Mouse (Mus musculus): ENCODE results near the gene Arhgdia. TPM values are rescaled to one million over a fixed set of nuclear protein-coding genes. Genes with fewer than 3 reads are reported as not detected.

Gene Arhgdia
- polyA plus RNA-seq, 1 experiment = 500 TPM

DNA sequence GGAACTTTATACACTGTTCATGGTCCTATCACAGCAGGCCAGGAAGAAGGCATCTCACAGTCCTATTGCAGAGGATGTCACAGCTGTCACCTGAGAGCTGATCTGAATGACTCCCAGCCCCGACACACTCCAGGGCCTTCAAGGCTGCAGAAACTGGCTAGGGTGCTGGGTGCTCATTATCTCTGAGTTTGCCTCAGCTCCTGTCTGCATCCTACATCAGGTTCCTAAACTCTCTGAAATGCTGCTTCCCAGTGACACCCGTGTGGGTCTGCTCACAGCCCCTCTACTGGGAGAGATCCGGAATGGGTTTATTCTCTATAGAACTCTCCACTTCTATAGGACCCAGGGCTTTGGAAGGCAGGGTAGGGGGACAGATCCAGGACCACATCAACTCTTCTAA is 33.2 kb downstream of the Arhgdia start:
- H3K4me1 ChIP-seq (ENCODE audit: control insufficient read depth, insufficient read depth, low read length) = peaks cover 3% of the 10 kb centered on the region; the same call in 1 of the 2 replicates
- no peak overlapping the region for H3K27ac ChIP-seq (ENCODE audit: insufficient read depth, low read length)
- no peak for TF ChIP-seq POLR2A (IDR thresholded peaks at IDR 0.05; ENCODE audit: low read depth, low read length)
- TF ChIP-seq CTCF (IDR thresholded peaks at IDR 0.05; ENCODE audit: borderline replicate concordance, insufficient read depth, low read length) = no peak

DNA sequence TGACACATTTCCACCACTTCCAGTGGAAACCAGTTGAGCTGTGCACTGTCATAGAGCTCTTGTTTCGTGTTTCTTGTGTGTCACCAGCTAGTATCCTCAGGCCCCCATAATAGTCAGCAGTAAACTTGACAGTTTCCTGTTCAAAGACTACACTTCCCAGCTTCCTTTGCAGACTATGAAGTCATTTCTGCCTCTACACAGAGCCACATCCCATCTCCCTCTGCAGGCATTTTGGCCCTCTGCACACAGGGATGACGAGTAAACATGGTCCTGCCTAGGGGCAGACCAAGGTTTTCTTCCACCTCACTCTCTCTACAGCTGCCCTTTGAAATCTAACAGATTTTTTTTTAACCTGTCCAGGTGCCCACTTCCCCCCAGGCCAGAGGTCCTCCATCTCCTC is 34.0 kb downstream of the Arhgdia start:
- no peak overlapping the region for H3K4me3 ChIP-seq (ENCODE audit: insufficient read depth, low read length)
- peaks cover 3% of the 10 kb centered on the region; the same call in 1 of the 2 replicates for H3K4me1 ChIP-seq (ENCODE audit: control insufficient read depth, insufficient read depth, low read length)
- TF ChIP-seq CTCF (IDR thresholded peaks at IDR 0.05; ENCODE audit: borderline replicate concordance, insufficient read depth, low read length) (no peak), POLR2A (IDR thresholded peaks at IDR 0.05; ENCODE audit: low read depth, low read length) (peak; percentile 46; the same call in 1 of the 2 replicates)
- no peak overlapping the region for H3K27ac ChIP-seq (ENCODE audit: insufficient read depth, low read length)

More for the DNA sequence above, 33.2 kb downstream of the Arhgdia start:
- H3K4me3 ChIP-seq (ENCODE audit: insufficient read depth, low read length) = peak overlapping the region; percentile 71; the same call in 1 of the 2 replicates

- Histone ChIP-seq H3K27ac (ENCODE audit: insufficient read depth, low read length) (no peak overlapping the region), H3K4me3 (ENCODE audit: insufficient read depth, low read length) (no peak overlapping the region), H3K4me1 (ENCODE audit: control insufficient read depth, insufficient read depth, low read length) (peaks cover 3% of the 10 kb centered on the region; the same call in 1 of the 2 replicates)
- TF ChIP-seq CTCF (IDR thresholded peaks at IDR 0.05; ENCODE audit: borderline replicate concordance, insufficient read depth, low read length) (no peak), POLR2A (IDR thresholded peaks at IDR 0.05; ENCODE audit: low read depth, low read length) (no peak)
Measured at GRCm38 (mm10) chr11:120545964-120546363, 35.5 kb downstream of the Arhgdia start.

DNA sequence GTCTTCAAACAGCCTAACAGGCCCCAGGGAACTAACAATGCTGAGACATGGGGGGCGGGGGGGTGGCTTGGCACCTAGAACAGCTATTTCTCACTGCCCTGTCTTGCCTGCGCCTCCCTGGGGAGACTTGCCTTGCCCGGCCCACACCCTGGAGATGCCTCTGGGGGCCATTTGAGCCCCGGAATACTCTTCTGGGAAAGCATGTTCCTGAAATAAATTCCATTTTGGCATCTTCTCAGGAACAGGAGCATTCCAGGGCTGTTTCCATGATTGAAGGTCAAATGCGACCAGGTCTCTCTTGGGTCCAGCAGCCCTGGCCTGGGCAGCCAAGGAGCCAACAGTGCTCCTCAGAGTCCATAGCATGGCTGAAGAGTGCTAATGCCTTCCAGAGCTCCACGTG is 39.0 kb downstream of the Arhgdia start:
- no peak for TF ChIP-seq POLR2A (IDR thresholded peaks at IDR 0.05; ENCODE audit: low read depth, low read length)
- TF ChIP-seq CTCF (IDR thresholded peaks at IDR 0.05; ENCODE audit: borderline replicate concordance, insufficient read depth, low read length) = no peak
- H3K4me3 ChIP-seq (ENCODE audit: insufficient read depth, low read length) = no peak overlapping the region
- no peak overlapping the region for H3K27ac ChIP-seq (ENCODE audit: insufficient read depth, low read length)
- no peaks in the 10 kb centered on the region for H3K4me1 ChIP-seq (ENCODE audit: control insufficient read depth, insufficient read depth, low read length)

GRCm38 (mm10) chr11:120541907-120542306 is 39.5 kb downstream of the Arhgdia start:
- H3K4me1 ChIP-seq (ENCODE audit: control insufficient read depth, insufficient read depth, low read length) = no peaks in the 10 kb centered on the region
- peak; percentile 62; the same call in 1 of the 2 replicates for TF ChIP-seq CTCF (IDR thresholded peaks at IDR 0.05; ENCODE audit: borderline replicate concordance, insufficient read depth, low read length)
- TF ChIP-seq POLR2A (IDR thresholded peaks at IDR 0.05; ENCODE audit: low read depth, low read length) = no peak
- H3K4me3 ChIP-seq (ENCODE audit: insufficient read depth, low read length) = no peak overlapping the region
- H3K27ac ChIP-seq (ENCODE audit: insufficient read depth, low read length) = no peak overlapping the region

DNA sequence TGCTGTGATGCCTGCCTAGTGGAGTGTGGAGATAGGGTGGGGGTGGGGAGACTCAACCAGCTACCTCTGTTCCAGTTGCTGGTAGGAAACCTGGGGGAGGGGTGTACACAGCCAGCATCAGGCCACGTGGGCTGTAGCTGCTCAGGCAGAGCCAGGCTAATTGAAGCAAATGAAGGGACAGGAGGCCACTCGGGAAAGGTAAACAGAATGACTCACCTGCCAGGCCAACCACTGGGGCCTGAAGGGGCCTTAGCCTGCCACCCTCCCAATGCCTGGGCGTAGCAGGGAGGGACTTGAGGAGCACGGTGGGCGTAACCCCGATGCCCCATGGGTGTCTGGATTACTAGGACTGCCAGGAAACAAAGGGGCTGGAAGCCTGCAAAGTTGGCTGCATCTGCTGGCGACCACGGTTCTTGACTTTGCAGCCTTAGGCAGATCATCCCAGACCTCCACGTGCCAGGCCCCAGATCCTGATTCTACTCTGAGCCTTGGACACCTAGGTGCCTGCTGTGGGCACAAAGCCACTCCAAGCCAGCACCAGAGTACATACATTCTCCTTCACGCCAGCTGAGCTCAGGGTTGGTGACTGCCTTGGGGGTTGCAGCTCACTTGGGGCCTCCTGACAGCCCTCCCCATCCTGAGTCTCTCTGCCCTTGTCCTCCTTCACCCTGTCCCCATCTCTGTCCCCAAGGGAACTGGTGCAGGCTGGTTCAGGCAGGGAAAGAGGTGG is 42.0 kb downstream of the Arhgdia start:
- Histone ChIP-seq H3K27ac (ENCODE audit: insufficient read depth, low read length) (no peak overlapping the region), H3K4me3 (ENCODE audit: insufficient read depth, low read length) (no peak overlapping the region), H3K4me1 (ENCODE audit: control insufficient read depth, insufficient read depth, low read length) (no peaks in the 10 kb centered on the region)
- TF ChIP-seq CTCF (IDR thresholded peaks at IDR 0.05; ENCODE audit: borderline replicate concordance, insufficient read depth, low read length) = no peak
- TF ChIP-seq POLR2A (IDR thresholded peaks at IDR 0.05; ENCODE audit: low read depth, low read length) = no peak

DNA sequence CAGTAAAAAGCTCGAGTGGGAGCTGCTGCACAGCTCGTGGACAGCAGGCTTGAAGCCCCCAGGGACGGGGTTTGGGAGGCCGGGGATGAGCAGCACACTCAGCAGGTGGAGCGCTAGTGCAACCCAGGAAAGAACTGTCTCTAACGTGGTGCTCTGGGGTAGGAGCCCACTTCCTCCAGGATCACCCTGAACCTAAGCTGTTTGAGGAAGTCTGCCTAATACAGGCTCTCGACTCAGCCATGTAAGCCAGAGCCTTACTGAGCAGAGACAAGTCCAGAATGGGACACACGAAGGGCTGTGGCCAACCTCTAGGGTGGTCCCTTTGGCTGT is 42.5 kb downstream of the Arhgdia start:
- Histone ChIP-seq H3K27ac (ENCODE audit: insufficient read depth, low read length) (no peak overlapping the region), H3K4me1 (ENCODE audit: control insufficient read depth, insufficient read depth, low read length) (no peaks in the 10 kb centered on the region), H3K4me3 (ENCODE audit: insufficient read depth, low read length) (no peak overlapping the region)
- TF ChIP-seq CTCF (IDR thresholded peaks at IDR 0.05; ENCODE audit: borderline replicate concordance, insufficient read depth, low read length) = no peak
- no peak for TF ChIP-seq POLR2A (IDR thresholded peaks at IDR 0.05; ENCODE audit: low read depth, low read length)

- TF ChIP-seq CTCF (IDR thresholded peaks at IDR 0.05; ENCODE audit: borderline replicate concordance, insufficient read depth, low read length) (no peak), POLR2A (IDR thresholded peaks at IDR 0.05; ENCODE audit: low read depth, low read length) (no peak)
- H3K27ac ChIP-seq (ENCODE audit: insufficient read depth, low read length) = no peak overlapping the region
- H3K4me3 ChIP-seq (ENCODE audit: insufficient read depth, low read length) = no peak overlapping the region
- no peaks in the 10 kb centered on the region for H3K4me1 ChIP-seq (ENCODE audit: control insufficient read depth, insufficient read depth, low read length)
Measured at GRCm38 (mm10) chr11:120538485-120538884, 42.9 kb downstream of the Arhgdia start.

GRCm38 (mm10) chr11:120535804-120536203 is 45.6 kb downstream of the Arhgdia start:
- TF ChIP-seq CTCF (IDR thresholded peaks at IDR 0.05; ENCODE audit: borderline replicate concordance, insufficient read depth, low read length) = no peak
- no peak for TF ChIP-seq POLR2A (IDR thresholded peaks at IDR 0.05; ENCODE audit: low read depth, low read length)
- Histone ChIP-seq H3K4me3 (ENCODE audit: insufficient read depth, low read length) (no peak overlapping the region), H3K27ac (ENCODE audit: insufficient read depth, low read length) (no peak overlapping the region), H3K4me1 (ENCODE audit: control insufficient read depth, insufficient read depth, low read length) (no peaks in the 10 kb centered on the region)

- no peak for TF ChIP-seq CTCF (IDR thresholded peaks at IDR 0.05; ENCODE audit: borderline replicate concordance, insufficient read depth, low read length)
- no peak for TF ChIP-seq POLR2A (IDR thresholded peaks at IDR 0.05; ENCODE audit: low read depth, low read length)
- no peaks in the 10 kb centered on the region for H3K4me1 ChIP-seq (ENCODE audit: control insufficient read depth, insufficient read depth, low read length)
- H3K27ac ChIP-seq (ENCODE audit: insufficient read depth, low read length) = no peak overlapping the region
- H3K4me3 ChIP-seq (ENCODE audit: insufficient read depth, low read length) = no peak overlapping the region
Measured at GRCm38 (mm10) chr11:120535145-120535544, 46.3 kb downstream of the Arhgdia start.

All from embryonic fibroblast, embryonic 13.5 days (primary cell).